Mouse (Mus musculus) forebrain, embryonic 14.5 days (tissue): ENCODE data around the gene Usp49. TPM values are rescaled to one million over a fixed set of nuclear protein-coding genes. Genes with fewer than 3 reads are reported as not detected.

Experiments
- ATAC-seq: fragments of 200-750 bp; cut with Nextera tagmentation; 2 replicates; pipeline ENCODE4 v1.8.0; 2017; ENCODE audit warnings: mild to moderate bottlenecking, moderate library complexity
- DNase-seq: peaks from one replicate; pipeline ENCODE4 v3.0.0-alpha.2; 2015; ENCODE audit warnings: low spot score
- H3K27ac ChIP-seq: fragments of 300-500 bp; sonication (generic); 2 replicates; pipeline ENCODE4 v1.5.1; 2014; ENCODE audit warnings: low read depth, mild to moderate bottlenecking, control low read depth, low read length, moderate library complexity
- H3K27me3 ChIP-seq: fragments of 300-500 bp; sonication (generic); replicated peaks from 2 replicates; pipeline ENCODE4 v1.6.1; 2014; ENCODE audit warnings: low read length, control low read depth, mixed read lengths; ENCODE audit not compliant: control insufficient read depth, insufficient read depth
- H3K36me3 ChIP-seq: fragments of 300-500 bp; sonication (generic); 2 replicates; pipeline ENCODE4 v1.6.1; 2014; ENCODE audit warnings: low read length, control low read depth; ENCODE audit not compliant: control insufficient read depth, insufficient read depth
- H3K4me1 ChIP-seq: fragments of 300-500 bp; sonication (generic); 2 replicates; pipeline ENCODE4 v1.6.1; 2014; ENCODE audit warnings: antibody characterized with exemption, low read length, control low read depth; ENCODE audit not compliant: control insufficient read depth, insufficient read depth
- H3K4me2 ChIP-seq: fragments of 300-500 bp; sonication (generic); 2 replicates; pipeline ENCODE4 v1.6.1; 2014; ENCODE audit warnings: mild to moderate bottlenecking, control low read depth, low read length
- H3K4me3 ChIP-seq: fragments of 300-500 bp; sonication (generic); 2 replicates; pipeline ENCODE4 v1.5.1; 2014; ENCODE audit warnings: low read depth, low read length, control low read depth
- H3K9ac ChIP-seq: fragments of 300-500 bp; sonication (generic); 2 replicates; pipeline ENCODE4 v1.6.1; 2014; ENCODE audit warnings: mild to moderate bottlenecking, low read length, control low read depth, moderate library complexity
- H3K9me3 ChIP-seq: fragments of 300-500 bp; sonication (generic); replicated peaks from 2 replicates; pipeline ENCODE4 v1.6.1; 2016; ENCODE audit warnings: low read length, control low read depth, mixed read lengths; ENCODE audit not compliant: control insufficient read depth
- WGBS: fragments of 180-500 bp; shearing (Covaris S2); extraction: QIAGEN DNeasy Blood & Tissue Kit; methylation state at CpG from one replicate; pipeline ENCODE4 v1.1.7; 2014; 5-methylcytosine and 5-hydroxymethylcytosine counted together
- polyA plus RNA-seq: library from polyadenylated mRNA; unstranded; fragments of >200 nt; fragmentation: Nextera tagmentation; extraction: Ambion mirVana; gene quantifications from 2 replicates; pipeline ENCODE4 v1.2.1, GENCODE M21; 2014

Usp49 gene
- polyA plus RNA-seq, 1 experiment from 2014 or later, result 6.6 TPM

- H3K9ac ChIP-seq, result no peak overlapping the region
- no peak overlapping the region for H3K27ac ChIP-seq
- no peak overlapping the region for H3K4me3 ChIP-seq
- DNase-seq, result no peak
- 53% methylated on average over 24 of the region's 28 CpGs for WGBS
- H3K36me3 ChIP-seq, result peaks cover 17% of the 10 kb centered on the region
- no peak for ATAC-seq
- H3K4me2 ChIP-seq, result no peak overlapping the region
- no peaks in the 10 kb centered on the region for H3K4me1 ChIP-seq
- H3K9me3 ChIP-seq, result no peaks in the 10 kb centered on the region
- no peaks in the 10 kb centered on the region for H3K27me3 ChIP-seq
Measured at GRCm38 (mm10) chr17:47702548-47703345, 72.3 kb downstream of the Usp49 start.

GRCm38 (mm10) chr17:47703556-47703955 lies 73.1 kb downstream of the Usp49 start:
- Histone ChIP-seq H3K9me3 (no peaks in the 10 kb centered on the region), H3K27ac (no peak overlapping the region), H3K36me3 (peaks cover 17% of the 10 kb centered on the region), H3K9ac (no peak overlapping the region), H3K4me3 (no peak overlapping the region), H3K4me2 (no peak overlapping the region), H3K4me1 (no peaks in the 10 kb centered on the region), H3K27me3 (no peaks in the 10 kb centered on the region)
- no peak for ATAC-seq
- WGBS, result 32% methylated on average over 20 of the region's 20 CpGs
- no peak for DNase-seq

- 69% methylated on average over 4 of the region's 4 CpGs for WGBS
Measured at GRCm38 (mm10) chr17:47704692-47705091, 74.2 kb downstream of the Usp49 start.

GRCm38 (mm10) chr17:47706196-47706595 lies 75.7 kb downstream of the Usp49 start:
- DNase-seq (no peak), ATAC-seq (no peak)
- Histone ChIP-seq H3K4me1 (no peaks in the 10 kb centered on the region), H3K27ac (no peak overlapping the region), H3K4me2 (no peak overlapping the region), H3K27me3 (no peaks in the 10 kb centered on the region), H3K4me3 (no peak overlapping the region), H3K36me3 (peaks cover 17% of the 10 kb centered on the region), H3K9me3 (no peaks in the 10 kb centered on the region), H3K9ac (no peak overlapping the region)
- 60% methylated on average over 1 of the region's 1 CpGs for WGBS

More at GRCm38 (mm10) chr17:47704692-47705091, 74.2 kb downstream of the Usp49 start:
- Histone ChIP-seq H3K4me1 (no peaks in the 10 kb centered on the region), H3K36me3 (peaks cover 17% of the 10 kb centered on the region), H3K4me3 (no peak overlapping the region), H3K9ac (no peak overlapping the region), H3K4me2 (no peak overlapping the region), H3K9me3 (no peaks in the 10 kb centered on the region), H3K27me3 (no peaks in the 10 kb centered on the region), H3K27ac (no peak overlapping the region)
- ATAC-seq, result no peak
- no peak for DNase-seq

DNA sequence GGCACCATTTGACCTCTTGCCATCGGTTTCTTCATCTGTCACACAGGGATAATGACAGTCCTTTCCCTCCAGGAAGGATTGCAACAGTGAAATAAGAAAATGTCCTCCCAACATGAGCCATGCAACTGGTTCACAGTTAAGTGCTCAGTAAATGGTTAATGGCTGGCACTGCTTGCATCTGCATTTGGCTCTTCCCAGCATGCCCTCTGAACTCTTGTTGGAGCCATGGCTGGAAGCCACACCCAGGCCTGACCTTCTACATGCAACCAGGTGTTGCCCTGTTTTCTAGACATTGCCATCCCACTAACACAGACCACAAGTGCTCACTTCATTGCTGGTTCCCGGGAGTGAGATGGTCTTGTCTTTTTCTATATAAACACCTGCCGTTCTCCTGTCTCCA lies 77.5 kb downstream of the Usp49 start:
- Histone ChIP-seq H3K27me3 (no peaks in the 10 kb centered on the region), H3K27ac (no peak overlapping the region), H3K4me1 (no peaks in the 10 kb centered on the region), H3K4me2 (no peak overlapping the region), H3K9ac (no peak overlapping the region), H3K4me3 (no peak overlapping the region), H3K36me3 (peaks cover 5% of the 10 kb centered on the region), H3K9me3 (no peaks in the 10 kb centered on the region)
- no peak for DNase-seq
- no peak for ATAC-seq
- WGBS, result 82% methylated on average over 3 of the region's 3 CpGs

DNA sequence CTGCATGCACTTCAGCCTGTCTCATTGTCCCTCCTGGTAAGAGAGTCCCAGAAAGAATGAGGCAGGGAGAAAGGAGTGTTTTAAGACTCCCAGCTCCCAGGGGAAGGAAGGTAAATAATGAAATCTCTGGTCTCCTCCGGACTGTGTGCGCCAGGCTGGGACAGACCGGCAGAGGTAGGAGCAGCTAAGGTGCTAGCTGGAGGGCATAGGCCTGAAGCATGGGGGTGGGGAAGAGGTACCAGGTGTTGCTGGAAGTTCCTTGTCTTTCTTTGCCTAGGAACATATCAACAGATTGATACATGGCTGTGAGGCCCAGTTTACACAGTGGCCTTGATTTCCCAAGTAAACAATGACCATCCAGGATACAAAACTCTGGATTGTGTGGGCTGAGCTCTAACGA lies 78.5 kb downstream of the Usp49 start:
- DNase-seq (no peak), ATAC-seq (no peak)
- Histone ChIP-seq H3K27me3 (no peaks in the 10 kb centered on the region), H3K27ac (no peak overlapping the region), H3K4me3 (no peak overlapping the region), H3K9me3 (no peaks in the 10 kb centered on the region), H3K36me3 (no peaks in the 10 kb centered on the region), H3K4me1 (no peaks in the 10 kb centered on the region), H3K4me2 (no peak overlapping the region), H3K9ac (no peak overlapping the region)
- WGBS, result 72% methylated on average over 4 of the region's 4 CpGs

- Histone ChIP-seq H3K27ac (no peak overlapping the region), H3K36me3 (no peaks in the 10 kb centered on the region), H3K4me1 (no peaks in the 10 kb centered on the region), H3K4me3 (no peak overlapping the region), H3K4me2 (no peak overlapping the region), H3K9ac (no peak overlapping the region), H3K9me3 (no peaks in the 10 kb centered on the region), H3K27me3 (no peaks in the 10 kb centered on the region)
- DNase-seq (no peak), ATAC-seq (no peak)
- WGBS, result 75% methylated on average over 3 of the region's 3 CpGs
Measured at GRCm38 (mm10) chr17:47710036-47710435, 79.5 kb downstream of the Usp49 start.

DNA sequence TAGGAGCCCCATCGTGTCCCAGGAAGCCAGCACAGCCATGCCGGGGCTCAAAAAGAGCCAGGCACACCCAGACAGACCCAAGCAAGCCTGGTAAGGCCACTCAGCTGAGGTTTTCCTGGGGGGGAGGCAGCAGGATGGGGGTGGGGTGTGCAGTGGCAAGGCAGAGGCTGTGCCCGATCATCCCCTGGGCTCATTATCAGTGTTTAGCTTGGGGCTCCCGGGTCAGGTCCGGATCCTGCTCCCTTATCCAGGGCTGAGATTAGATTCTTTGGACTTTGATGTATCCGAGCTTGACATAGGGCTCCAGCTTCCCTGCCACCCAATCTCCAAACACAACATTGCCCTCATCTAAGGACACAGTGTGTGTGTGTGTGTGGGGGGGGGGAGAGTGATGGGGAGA lies 81.4 kb downstream of the Usp49 start:
- H3K4me1 ChIP-seq, result no peaks in the 10 kb centered on the region
- no peak for ATAC-seq
- WGBS, result 71% methylated on average over 6 of the region's 6 CpGs

GRCm38 (mm10) chr17:47712889-47713571 lies 82.5 kb downstream of the Usp49 start:
- ATAC-seq, result no peak
- H3K9me3 ChIP-seq, result no peaks in the 10 kb centered on the region
- no peak for DNase-seq
- H3K4me3 ChIP-seq, result no peak overlapping the region
- H3K4me2 ChIP-seq, result no peak overlapping the region
- 64% methylated on average over 22 of the region's 22 CpGs for WGBS
- no peak overlapping the region for H3K27ac ChIP-seq
- no peak overlapping the region for H3K9ac ChIP-seq
- no peaks in the 10 kb centered on the region for H3K36me3 ChIP-seq
- H3K4me1 ChIP-seq, result no peaks in the 10 kb centered on the region
- no peaks in the 10 kb centered on the region for H3K27me3 ChIP-seq

More for the DNA sequence above, 81.4 kb downstream of the Usp49 start:
- H3K27ac ChIP-seq, result no peak overlapping the region
- H3K9me3 ChIP-seq, result no peaks in the 10 kb centered on the region
- H3K4me2 ChIP-seq, result no peak overlapping the region
- DNase-seq, result no peak
- H3K4me3 ChIP-seq, result no peak overlapping the region
- no peaks in the 10 kb centered on the region for H3K36me3 ChIP-seq
- H3K9ac ChIP-seq, result no peak overlapping the region
- H3K27me3 ChIP-seq, result no peaks in the 10 kb centered on the region
